Mouse (Mus musculus): ENCODE measurements around the gene Tceanc. TPM values are rescaled to one million over a fixed set of nuclear protein-coding genes. Genes with fewer than 3 reads are reported as not detected.
"Not testable (repeated sequence)": the region's sequence is repeated elsewhere in the genome, so short reads cannot be mapped to it uniquely, and the experiment has no call there.

The Tceanc gene
- polyA plus RNA-seq, 1 experiment from 2014 or later, result 12.3 TPM

DNA sequence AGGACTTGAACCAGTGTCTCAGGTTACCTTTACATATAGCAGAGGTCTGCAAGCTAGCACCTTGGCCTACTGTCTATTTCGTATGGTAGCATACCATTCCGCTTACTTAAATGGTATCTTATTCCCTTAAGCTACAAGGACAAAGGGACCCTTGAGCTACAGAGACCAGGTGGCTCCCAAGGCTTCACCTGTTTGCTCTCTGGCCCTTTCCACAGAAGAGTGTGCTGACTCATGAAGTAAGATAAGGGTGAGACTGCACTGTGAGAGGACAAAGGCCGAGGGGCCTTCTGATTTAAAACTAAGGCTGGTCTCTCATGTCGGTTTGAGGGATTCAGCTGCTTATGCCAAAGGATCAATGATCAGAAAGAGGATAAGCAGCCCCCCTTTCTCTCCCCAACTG is 15.1 kb upstream of the Tceanc start:
- Histone ChIP-seq H3K36me3 (replicated peaks; ENCODE audit: control insufficient read depth, insufficient read depth, low read depth, low read length) (no peaks in the 10 kb centered on the region), H3K4me2 (ENCODE audit: low read depth, low read length) (no peak overlapping the region), H3K4me1 (ENCODE audit: control insufficient read depth, insufficient read depth, low read length) (no peaks in the 10 kb centered on the region), H3K9ac (replicated peaks; ENCODE audit: low read length) (no peak overlapping the region), H3K27me3 (ENCODE audit: control insufficient read depth, insufficient read depth, low read length) (no peaks in the 10 kb centered on the region), H3K4me3 (ENCODE audit: low read depth, low read length) (no peak overlapping the region), H3K9me3 (replicated peaks; ENCODE audit: control insufficient read depth, low read length) (no peaks in the 10 kb centered on the region), H3K27ac (replicated peaks; ENCODE audit: low read depth, low read length) (no peak overlapping the region)
- 76% methylated on average over 4 of the region's 4 CpGs for WGBS
- no peak for DNase-seq (ENCODE audit: low spot score)
- no peak for ATAC-seq (replicated peaks; ENCODE audit: insufficient number of reproducible peaks, low FRiP score, low TSS enrichment, low read depth)

DNA sequence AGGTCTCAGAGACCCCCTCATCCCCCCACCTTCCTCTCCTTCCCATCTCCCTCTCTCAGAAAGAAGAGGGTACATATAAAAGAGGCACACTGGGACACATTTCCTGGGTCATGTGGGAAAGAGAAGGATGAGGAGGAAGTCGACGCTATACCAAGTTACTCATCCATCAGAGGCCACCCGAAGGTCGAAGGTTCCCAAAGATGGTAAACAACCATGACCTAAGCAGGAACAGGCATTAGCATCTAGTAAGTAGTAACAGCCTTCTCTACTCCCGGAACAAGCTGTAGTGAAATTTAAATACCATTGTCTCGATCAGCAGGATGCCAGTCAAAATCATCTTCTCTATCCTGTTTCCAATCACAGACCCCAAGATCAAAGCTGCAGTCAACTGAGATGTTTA is 13.3 kb upstream of the Tceanc start:
- no peaks in the 10 kb centered on the region for H3K4me1 ChIP-seq (ENCODE audit: control insufficient read depth, insufficient read depth, low read length)
- H3K4me3 ChIP-seq (ENCODE audit: low read depth, low read length), result no peak overlapping the region
- no peak overlapping the region for H3K9ac ChIP-seq (replicated peaks; ENCODE audit: low read length)
- H3K9me3 ChIP-seq (replicated peaks; ENCODE audit: control insufficient read depth, low read length), result no peaks in the 10 kb centered on the region
- H3K27ac ChIP-seq (replicated peaks; ENCODE audit: low read depth, low read length), result no peak overlapping the region
- no peak overlapping the region for H3K4me2 ChIP-seq (ENCODE audit: low read depth, low read length)
- 39% methylated on average over 6 of the region's 6 CpGs for WGBS
- DNase-seq (ENCODE audit: low spot score) (no peak), ATAC-seq (replicated peaks; ENCODE audit: insufficient number of reproducible peaks, low FRiP score, low TSS enrichment, low read depth) (no peak)
- H3K36me3 ChIP-seq (replicated peaks; ENCODE audit: control insufficient read depth, insufficient read depth, low read depth, low read length), result no peaks in the 10 kb centered on the region
- H3K27me3 ChIP-seq (ENCODE audit: control insufficient read depth, insufficient read depth, low read length), result no peaks in the 10 kb centered on the region

DNA sequence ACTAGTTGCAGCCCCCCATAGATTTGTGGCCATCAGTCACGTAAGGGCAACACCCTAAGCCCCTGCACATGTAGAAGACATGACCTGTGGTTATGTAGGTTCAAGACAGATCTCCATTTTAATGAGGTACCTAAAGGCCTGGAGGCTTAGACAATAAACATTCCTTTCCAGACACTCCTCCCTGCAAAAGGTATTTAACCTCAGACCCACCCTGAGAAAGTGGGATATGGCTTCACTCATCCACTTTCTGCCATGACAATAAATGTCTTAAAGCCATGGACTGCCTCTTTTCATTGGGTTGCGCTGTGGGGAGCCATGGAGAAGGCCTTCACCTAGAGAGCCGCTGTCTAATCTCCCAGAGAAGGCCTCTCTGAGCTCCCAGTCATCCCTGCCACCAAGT is 9.8 kb upstream of the Tceanc start:
- Histone ChIP-seq H3K4me1 (ENCODE audit: control insufficient read depth, insufficient read depth, low read length) (no peaks in the 10 kb centered on the region), H3K27ac (replicated peaks; ENCODE audit: low read depth, low read length) (no peak overlapping the region), H3K9ac (replicated peaks; ENCODE audit: low read length) (no peak overlapping the region), H3K36me3 (replicated peaks; ENCODE audit: control insufficient read depth, insufficient read depth, low read depth, low read length) (no peaks in the 10 kb centered on the region), H3K27me3 (ENCODE audit: control insufficient read depth, insufficient read depth, low read length) (no peaks in the 10 kb centered on the region), H3K9me3 (replicated peaks; ENCODE audit: control insufficient read depth, low read length) (no peaks in the 10 kb centered on the region), H3K4me2 (ENCODE audit: low read depth, low read length) (no peak overlapping the region), H3K4me3 (ENCODE audit: low read depth, low read length) (no peak overlapping the region)
- ATAC-seq (replicated peaks; ENCODE audit: insufficient number of reproducible peaks, low FRiP score, low TSS enrichment, low read depth) (no peak), DNase-seq (ENCODE audit: low spot score) (no peak)
- WGBS, result 93% methylated on average over 3 of the region's 3 CpGs

DNA sequence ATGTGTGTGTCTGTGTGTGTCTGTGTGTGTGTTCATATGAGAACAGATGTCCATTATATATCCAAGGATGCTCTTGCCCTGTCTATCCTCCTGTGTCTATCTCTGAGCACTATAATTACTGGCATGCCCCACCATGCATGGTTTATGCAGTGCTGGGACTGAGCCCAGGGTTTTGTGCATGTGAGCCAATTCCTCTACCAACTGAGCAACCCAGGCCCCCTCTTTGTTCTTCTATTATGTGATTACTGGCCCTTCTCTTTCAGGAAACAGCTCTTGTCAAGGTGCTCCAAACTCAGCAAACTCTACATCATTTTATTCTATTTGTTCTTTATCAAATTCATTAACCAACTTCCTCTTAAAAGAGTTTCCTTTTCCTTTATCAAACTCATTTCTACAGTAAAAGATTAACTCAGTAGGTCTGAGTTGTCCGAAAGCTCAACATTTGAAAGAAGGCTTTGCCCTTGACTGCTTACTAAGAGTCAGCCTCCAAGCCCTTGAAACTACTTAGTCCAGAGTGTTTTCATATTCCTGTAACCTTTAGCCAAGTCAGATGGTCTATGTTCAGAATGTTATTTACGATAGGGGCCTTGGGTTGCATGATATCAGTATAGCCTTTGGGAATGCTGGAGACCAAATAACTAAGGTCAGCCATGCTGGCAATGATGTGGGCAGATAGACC is 7.4 kb upstream of the Tceanc start:
- Histone ChIP-seq H3K4me1 (ENCODE audit: control insufficient read depth, insufficient read depth, low read length) (no peaks in the 10 kb centered on the region), H3K4me3 (ENCODE audit: low read depth, low read length) (no peak overlapping the region), H3K27ac (replicated peaks; ENCODE audit: low read depth, low read length) (no peak overlapping the region), H3K36me3 (replicated peaks; ENCODE audit: control insufficient read depth, insufficient read depth, low read depth, low read length) (no peaks in the 10 kb centered on the region), H3K27me3 (ENCODE audit: control insufficient read depth, insufficient read depth, low read length) (no peaks in the 10 kb centered on the region), H3K4me2 (ENCODE audit: low read depth, low read length) (no peak overlapping the region), H3K9ac (replicated peaks; ENCODE audit: low read length) (no peak overlapping the region), H3K9me3 (replicated peaks; ENCODE audit: control insufficient read depth, low read length) (no peaks in the 10 kb centered on the region)
- DNase-seq (ENCODE audit: low spot score) (no peak), ATAC-seq (replicated peaks; ENCODE audit: insufficient number of reproducible peaks, low FRiP score, low TSS enrichment, low read depth) (no peak)
- 94% methylated on average over 2 of the region's 2 CpGs for WGBS

DNA sequence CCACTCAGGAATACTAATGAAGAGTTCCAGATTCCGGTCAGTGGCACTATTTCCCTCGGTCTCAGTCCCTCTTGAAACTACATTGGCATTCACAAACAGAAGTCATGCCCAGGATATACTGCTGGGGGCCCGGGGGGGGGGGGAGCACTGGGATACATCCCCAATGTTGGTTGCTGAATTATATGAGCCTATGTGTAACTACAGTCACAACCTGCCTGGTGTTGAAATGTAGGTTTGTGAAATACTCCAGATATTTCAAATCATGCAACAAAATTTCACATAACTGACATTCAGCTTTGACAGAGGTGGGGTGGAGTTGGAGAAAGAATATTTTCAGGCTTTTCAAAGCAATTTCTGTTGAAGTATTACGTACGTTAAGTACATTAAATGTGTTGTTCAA is 2.4 kb upstream of the Tceanc start:
- Histone ChIP-seq H3K27ac (replicated peaks; ENCODE audit: low read depth, low read length) (no peak overlapping the region), H3K36me3 (replicated peaks; ENCODE audit: control insufficient read depth, insufficient read depth, low read depth, low read length) (no peaks in the 10 kb centered on the region), H3K4me3 (ENCODE audit: low read depth, low read length) (no peak overlapping the region), H3K4me2 (ENCODE audit: low read depth, low read length) (no peak overlapping the region), H3K9ac (replicated peaks; ENCODE audit: low read length) (no peak overlapping the region), H3K4me1 (ENCODE audit: control insufficient read depth, insufficient read depth, low read length) (no peaks in the 10 kb centered on the region), H3K27me3 (ENCODE audit: control insufficient read depth, insufficient read depth, low read length) (no peaks in the 10 kb centered on the region), H3K9me3 (replicated peaks; ENCODE audit: control insufficient read depth, low read length) (no peaks in the 10 kb centered on the region)
- 82% methylated on average over 5 of the region's 5 CpGs for WGBS
- DNase-seq (ENCODE audit: low spot score) (no peak), ATAC-seq (replicated peaks; ENCODE audit: insufficient number of reproducible peaks, low FRiP score, low TSS enrichment, low read depth) (no peak)

DNA sequence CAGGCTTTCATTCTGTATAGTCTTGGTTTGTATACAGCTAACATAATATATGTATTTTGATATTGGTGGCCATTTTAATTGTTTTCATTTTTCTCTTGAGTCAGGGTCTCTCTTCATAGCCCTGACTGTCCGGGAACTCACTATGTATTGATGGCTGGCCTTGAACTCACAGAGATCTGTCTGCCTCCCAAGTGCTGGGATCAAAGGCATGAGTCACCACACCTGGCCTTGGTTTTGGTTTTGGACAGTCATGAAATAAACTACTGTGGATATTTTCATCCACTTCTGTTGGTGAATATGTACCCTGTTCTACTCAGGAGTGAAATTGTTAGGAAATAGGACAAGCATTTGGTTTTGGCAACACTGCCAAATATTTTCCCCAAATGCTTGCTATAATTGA is 1.7 kb downstream of the Tceanc start:
- H3K9ac ChIP-seq (replicated peaks; ENCODE audit: low read length), result no peak overlapping the region
- H3K36me3 ChIP-seq (replicated peaks; ENCODE audit: control insufficient read depth, insufficient read depth, low read depth, low read length), result no peaks in the 10 kb centered on the region
- ATAC-seq (replicated peaks; ENCODE audit: insufficient number of reproducible peaks, low FRiP score, low TSS enrichment, low read depth) (no peak), DNase-seq (ENCODE audit: low spot score) (no peak)
- 76% methylated on average over 1 of the region's 1 CpGs for WGBS
- H3K27me3 ChIP-seq (ENCODE audit: control insufficient read depth, insufficient read depth, low read length), result no peaks in the 10 kb centered on the region; the same call in 1 of the 2 replicates
- no peak overlapping the region for H3K4me2 ChIP-seq (ENCODE audit: low read depth, low read length)
- H3K4me1 ChIP-seq (ENCODE audit: control insufficient read depth, insufficient read depth, low read length), result no peaks in the 10 kb centered on the region
- H3K27ac ChIP-seq (replicated peaks; ENCODE audit: low read depth, low read length), result no peak overlapping the region
- no peak overlapping the region for H3K4me3 ChIP-seq (ENCODE audit: low read depth, low read length)
- H3K9me3 ChIP-seq (replicated peaks; ENCODE audit: control insufficient read depth, low read length), result no peaks in the 10 kb centered on the region

DNA sequence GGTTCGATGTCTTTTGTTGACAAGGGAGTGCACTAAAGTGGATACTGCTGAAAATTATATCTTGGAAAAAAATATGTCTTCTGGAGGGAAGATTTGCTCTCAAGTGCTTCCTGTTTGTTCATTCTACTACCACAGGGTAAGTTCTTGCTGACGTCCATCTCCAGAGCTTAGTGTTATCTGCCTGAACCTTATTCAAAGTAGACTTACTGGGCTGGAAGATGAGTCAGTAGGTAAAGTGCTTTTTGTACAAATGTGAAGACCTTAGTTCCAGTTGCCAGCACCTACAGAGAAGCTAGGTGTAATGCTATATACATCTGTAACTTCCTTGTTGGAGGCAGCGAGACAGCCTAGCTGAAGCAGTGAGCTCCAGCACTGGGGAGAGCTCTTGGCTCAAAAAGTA is 2.4 kb downstream of the Tceanc start:
- DNase-seq (ENCODE audit: low spot score) (no peak), ATAC-seq (replicated peaks; ENCODE audit: insufficient number of reproducible peaks, low FRiP score, low TSS enrichment, low read depth) (no peak)
- WGBS, result 84% methylated on average over 3 of the region's 3 CpGs
- Histone ChIP-seq H3K4me1 (ENCODE audit: control insufficient read depth, insufficient read depth, low read length) (no peaks in the 10 kb centered on the region), H3K4me3 (ENCODE audit: low read depth, low read length) (no peak overlapping the region), H3K9me3 (replicated peaks; ENCODE audit: control insufficient read depth, low read length) (no peaks in the 10 kb centered on the region), H3K4me2 (ENCODE audit: low read depth, low read length) (no peak overlapping the region), H3K27me3 (ENCODE audit: control insufficient read depth, insufficient read depth, low read length) (no peaks in the 10 kb centered on the region; the same call in 1 of the 2 replicates), H3K36me3 (replicated peaks; ENCODE audit: control insufficient read depth, insufficient read depth, low read depth, low read length) (no peaks in the 10 kb centered on the region), H3K9ac (replicated peaks; ENCODE audit: low read length) (no peak overlapping the region), H3K27ac (replicated peaks; ENCODE audit: low read depth, low read length) (no peak overlapping the region)

DNA sequence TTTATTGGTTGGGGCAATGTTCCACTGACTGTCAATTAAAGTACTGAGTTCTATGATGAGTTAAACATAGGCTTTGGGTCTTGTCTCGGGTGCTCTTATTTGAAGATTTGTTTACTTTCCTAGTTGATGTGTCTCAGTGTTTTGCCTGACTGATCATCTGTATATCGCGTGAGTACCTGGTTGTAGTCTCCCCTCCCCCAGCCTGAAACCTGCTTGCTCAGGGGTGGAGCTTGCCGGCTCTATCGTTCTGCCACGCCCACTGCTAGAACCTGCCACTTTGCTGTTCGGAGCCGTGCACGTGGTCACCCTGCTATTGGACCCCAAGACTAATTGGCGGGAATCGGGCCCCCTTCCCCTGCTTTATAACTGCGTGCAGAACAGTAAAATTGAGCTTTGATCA is 4.3 kb downstream of the Tceanc start:
- H3K27ac ChIP-seq (replicated peaks; ENCODE audit: low read depth, low read length); H3K27me3 ChIP-seq (ENCODE audit: control insufficient read depth, insufficient read depth, low read length); H3K9me3 ChIP-seq (replicated peaks; ENCODE audit: control insufficient read depth, low read length); ATAC-seq (replicated peaks; ENCODE audit: insufficient number of reproducible peaks, low FRiP score, low TSS enrichment, low read depth); H3K36me3 ChIP-seq (replicated peaks; ENCODE audit: control insufficient read depth, insufficient read depth, low read depth, low read length); H3K4me3 ChIP-seq (ENCODE audit: low read depth, low read length); H3K4me2 ChIP-seq (ENCODE audit: low read depth, low read length); H3K4me1 ChIP-seq (ENCODE audit: control insufficient read depth, insufficient read depth, low read length); H3K9ac ChIP-seq (replicated peaks; ENCODE audit: low read length): not testable (repeated sequence)
- 36% methylated on average over 12 of the region's 12 CpGs for WGBS
- DNase-seq (ENCODE audit: low spot score), result peak; percentile 21
